Mouse (Mus musculus) thymus, adult 2 months (tissue): ENCODE results near the gene Cyp4f13.
A peak's percentile ranks its signal among the peaks of the same experiment; 100 is the strongest.

Source experiments
- CTCF ChIP-seq: fragments of 200-500 bp; IDR thresholded peaks from 2 replicates; pipeline ENCODE4 v1.5.1; 2012; ENCODE audit warnings: mild to moderate bottlenecking, control low read depth, low read length, moderate library complexity, borderline replicate concordance; ENCODE audit not compliant: control insufficient read depth, poor library complexity, insufficient read depth; ENCODE audit errors: extremely low read depth
- POLR2A ChIP-seq: fragments of 200-500 bp; IDR thresholded peaks from 2 replicates; pipeline ENCODE4 v1.6.1; 2012; ENCODE audit warnings: mild to moderate bottlenecking, low read length, control low read depth, moderate library complexity; ENCODE audit not compliant: control insufficient read depth, poor library complexity, insufficient read depth; ENCODE audit errors: extremely low read depth

DNA sequence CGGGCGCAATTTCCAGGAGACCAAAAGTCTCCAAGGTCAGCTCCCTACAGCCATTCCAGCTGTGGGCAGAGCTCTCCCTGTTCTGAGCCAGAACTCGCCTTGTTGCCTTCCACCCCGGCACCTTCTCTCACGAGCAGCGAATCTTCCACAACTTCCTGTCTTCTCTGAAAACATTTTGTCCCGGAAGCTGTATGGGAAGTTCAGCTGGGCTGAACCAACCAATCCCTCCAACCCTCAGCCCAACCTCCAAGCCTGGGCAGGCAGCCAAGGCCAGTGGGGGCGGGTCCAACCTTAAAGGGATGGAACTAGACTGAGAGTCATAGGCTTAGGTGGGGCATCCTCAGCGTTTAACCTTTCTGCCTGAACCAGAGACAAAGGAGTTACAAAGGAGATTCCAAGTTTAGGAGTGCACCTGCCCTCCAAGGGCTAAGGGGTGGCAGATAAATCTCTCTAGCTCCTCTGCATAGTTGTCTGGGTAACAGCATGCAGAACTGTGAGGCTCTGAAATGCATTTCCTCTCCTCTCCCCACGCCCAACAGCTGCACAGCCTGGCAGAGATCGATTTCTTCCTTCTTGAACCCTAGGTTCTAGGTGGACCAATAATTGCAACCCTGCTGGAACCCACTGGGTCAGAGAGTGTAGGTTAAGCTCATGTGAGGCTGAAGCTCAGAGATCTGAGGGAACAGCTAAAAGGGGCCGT is at the start of gene Cyp4f13:
- TF ChIP-seq CTCF (no peak), POLR2A (peak; percentile 82)
